19 mouse cellular contexts compared by ENCODE assay signal in the genomic region with DNA sequence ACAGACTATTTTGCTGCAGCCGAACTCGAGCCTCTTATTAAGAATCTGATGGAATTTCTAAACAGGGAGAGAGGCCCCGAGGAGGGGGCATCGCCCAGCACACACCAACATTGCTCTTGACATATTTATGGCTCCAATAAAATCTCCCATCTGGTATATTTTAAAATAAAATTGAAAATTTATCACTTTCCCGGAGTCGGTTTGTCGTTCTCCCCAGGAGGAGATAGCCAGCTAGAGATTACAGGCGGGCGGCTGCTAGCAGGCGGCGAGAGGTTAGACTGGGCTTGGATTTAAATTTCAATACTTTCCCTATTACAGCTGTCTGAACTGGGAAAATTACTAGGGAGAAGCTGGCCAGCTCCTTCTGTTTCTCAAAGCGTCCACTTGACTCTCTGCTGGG.
DNase-seq lines count a peak whose midpoint lies in the region; ATAC-seq and TF ChIP-seq lines count a peak whose summit lies in the region.
"Had no signal": no experiment of that assay in that cellular context is flagged by ENCODE, and none has a peak within 500 bp of the region (broad histone marks: within the 10 kb centered on the region; RNA-seq: fewer than 3 reads in every experiment).

No protein-coding gene starts in this region.

- TF ChIP-seq CTCF in hindbrain, postnatal 0 days (IDR thresholded peaks at IDR 0.05; ENCODE audit: low read depth), result no peak
- no peak for TF ChIP-seq CTCF in lung, embryonic 14.5 days (IDR thresholded peaks at IDR 0.05; ENCODE audit: low read depth)
- no peak for TF ChIP-seq CTCF in lung, adult 2 months (IDR thresholded peaks at IDR 0.05; ENCODE audit: insufficient read depth, low read length)

- H3K4me1 ChIP-seq in hindbrain, postnatal 0 days (ENCODE audit: insufficient read depth, low read length), result no peaks in the 10 kb centered on the region
- H3K4me1 ChIP-seq in hindbrain, embryonic 10.5 days (replicated peaks), result peaks cover 11% of the 10 kb centered on the region
- H3K4me1 ChIP-seq in lung, embryonic 14.5 days (ENCODE audit: insufficient read depth), result no peaks in the 10 kb centered on the region
- H3K4me1 ChIP-seq in lung, adult 2 months (ENCODE audit: control insufficient read depth, insufficient read depth, low read length), result no peaks in the 10 kb centered on the region
- peaks cover 4% of the 10 kb centered on the region for H3K4me1 ChIP-seq in embryonic facial prominence, embryonic 14.5 days (ENCODE audit: control insufficient read depth, insufficient read depth, low read length)
- H3K4me1 ChIP-seq in limb, embryonic 13.5 days, result peaks cover 25% of the 10 kb centered on the region
- peaks cover 5% of the 10 kb centered on the region for H3K4me1 ChIP-seq in forebrain, embryonic 15.5 days

- DNase-seq in hindbrain, postnatal 0 days (ENCODE audit: low spot score), result no peak
- DNase-seq in hindbrain, embryonic 10.5 days (ENCODE audit: low spot score), result no peak
- peak; percentile 65 for DNase-seq in lung, embryonic 14.5 days
- no peak for DNase-seq in lung, adult 2 months
- DNase-seq in embryonic facial prominence, embryonic 14.5 days (ENCODE audit: low spot score), result peak; percentile 24
- DNase-seq: adrenal gland, postnatal 36 days; cerebellum, adult 8-10 months; heart, adult 11 months; lung, postnatal 4 days; thymus, postnatal 14 days had no signal

- H3K4me2 ChIP-seq in hindbrain, postnatal 0 days (ENCODE audit: low read depth, low read length), result no peak overlapping the region
- 0 out of 2 replicates have a peak overlapping the region, but pooled peaks have one; percentile 20 for H3K4me2 ChIP-seq in lung, embryonic 14.5 days
- H3K4me2 ChIP-seq in embryonic facial prominence, embryonic 14.5 days (ENCODE audit: low read depth, low read length), result no peak overlapping the region
- peak overlapping the region; percentile 46 for H3K4me2 ChIP-seq in limb, embryonic 13.5 days (replicated peaks)
- H3K4me2 ChIP-seq in forebrain, embryonic 15.5 days (replicated peaks), result no peak overlapping the region
- H3K4me2 ChIP-seq: embryonic facial prominence, embryonic 12.5 days; heart, embryonic 15.5 days had no signal

- H3K36me3 ChIP-seq in hindbrain, postnatal 0 days (ENCODE audit: insufficient read depth, low read length), result no peaks in the 10 kb centered on the region
- no peaks in the 10 kb centered on the region for H3K36me3 ChIP-seq in hindbrain, embryonic 10.5 days
- no peaks in the 10 kb centered on the region for H3K36me3 ChIP-seq in lung, embryonic 14.5 days (ENCODE audit: insufficient read depth)
- H3K36me3 ChIP-seq in embryonic facial prominence, embryonic 14.5 days (ENCODE audit: control insufficient read depth, insufficient read depth, low read length), result no peaks in the 10 kb centered on the region
- no peaks in the 10 kb centered on the region for H3K36me3 ChIP-seq in limb, embryonic 13.5 days
- H3K36me3 ChIP-seq in forebrain, embryonic 15.5 days, result no peaks in the 10 kb centered on the region
- H3K36me3 ChIP-seq: embryonic facial prominence, embryonic 12.5 days; heart, embryonic 15.5 days; midbrain, embryonic 10.5 days had no signal

- no peak for ATAC-seq in hindbrain, postnatal 0 days
- peak; percentile 62; the same call in 1 of the 2 replicates for ATAC-seq in lung, embryonic 14.5 days (ENCODE audit: insufficient read depth)
- ATAC-seq in embryonic facial prominence, embryonic 14.5 days (ENCODE audit: low read depth), result no peak
- peak; percentile 59 for ATAC-seq in limb, embryonic 13.5 days (ENCODE audit: low FRiP score, low read depth)
- ATAC-seq in forebrain, embryonic 15.5 days (replicated peaks), result no peak
- ATAC-seq in inflammation-experienced regulatory T-cells, adult 6 months, result no peak
- ATAC-seq: activated CD4-positive, CD25-positive, alpha-beta regulatory T cell, adult 4 months; Patski had no signal

- no peaks in the 10 kb centered on the region for H3K9me3 ChIP-seq in hindbrain, postnatal 0 days (ENCODE audit: low read length)
- no peaks in the 10 kb centered on the region for H3K9me3 ChIP-seq in hindbrain, embryonic 10.5 days
- no peaks in the 10 kb centered on the region for H3K9me3 ChIP-seq in lung, embryonic 14.5 days (ENCODE audit: low read depth, low read length)
- H3K9me3 ChIP-seq in embryonic facial prominence, embryonic 14.5 days (ENCODE audit: control insufficient read depth, low read length), result no peaks in the 10 kb centered on the region
- H3K9me3 ChIP-seq in limb, embryonic 13.5 days, result no peaks in the 10 kb centered on the region
- H3K9me3 ChIP-seq in forebrain, embryonic 15.5 days, result no peaks in the 10 kb centered on the region
- H3K9me3 ChIP-seq: embryonic facial prominence, embryonic 12.5 days; heart, embryonic 15.5 days; midbrain, embryonic 10.5 days had no signal

- no peak overlapping the region for H3K4me3 ChIP-seq in hindbrain, postnatal 0 days (ENCODE audit: low read length)
- H3K4me3 ChIP-seq in hindbrain, embryonic 10.5 days, result no peak overlapping the region
- no peak overlapping the region for H3K4me3 ChIP-seq in lung, embryonic 14.5 days (ENCODE audit: low read depth, low read length)
- no peak overlapping the region for H3K4me3 ChIP-seq in lung, adult 2 months (replicated peaks; ENCODE audit: extremely low read depth, low read depth, low read length)
- H3K4me3 ChIP-seq in embryonic facial prominence, embryonic 14.5 days (ENCODE audit: low read depth, low read length), result no peak overlapping the region
- H3K4me3 ChIP-seq in limb, embryonic 13.5 days, result no peak overlapping the region
- H3K4me3 ChIP-seq in forebrain, embryonic 15.5 days, result no peak overlapping the region
- H3K4me3 ChIP-seq: embryonic facial prominence, embryonic 12.5 days; heart, embryonic 15.5 days; midbrain, embryonic 10.5 days had no signal

- no peak overlapping the region for H3K9ac ChIP-seq in hindbrain, postnatal 0 days (replicated peaks; ENCODE audit: low read length)
- H3K9ac ChIP-seq in lung, embryonic 14.5 days, result no peak overlapping the region
- H3K9ac ChIP-seq in embryonic facial prominence, embryonic 14.5 days (ENCODE audit: low read depth, low read length), result no peak overlapping the region
- no peak overlapping the region for H3K9ac ChIP-seq in limb, embryonic 13.5 days
- no peak overlapping the region for H3K9ac ChIP-seq in forebrain, embryonic 15.5 days (replicated peaks)
- H3K9ac ChIP-seq: embryonic facial prominence, embryonic 12.5 days; heart, embryonic 15.5 days; liver, embryonic 14.5 days had no signal

- TF ChIP-seq POLR2A in lung, adult 2 months (IDR thresholded peaks at IDR 0.05; ENCODE audit: borderline replicate concordance, extremely low read depth, low read depth, low read length), result no peak

- H3K27me3 ChIP-seq in hindbrain, postnatal 0 days (ENCODE audit: insufficient read depth, low read length), result no peaks in the 10 kb centered on the region
- peaks cover 7% of the 10 kb centered on the region; the same call in 1 of the 2 replicates for H3K27me3 ChIP-seq in hindbrain, embryonic 10.5 days (ENCODE audit: insufficient read depth, poor library complexity, severe bottlenecking)
- H3K27me3 ChIP-seq in lung, embryonic 14.5 days (ENCODE audit: insufficient read depth, low read length), result no peaks in the 10 kb centered on the region
- no peaks in the 10 kb centered on the region for H3K27me3 ChIP-seq in embryonic facial prominence, embryonic 14.5 days (replicated peaks; ENCODE audit: control insufficient read depth, insufficient read depth, low read length)
- H3K27me3 ChIP-seq in limb, embryonic 13.5 days, result peaks cover 47% of the 10 kb centered on the region
- no peaks in the 10 kb centered on the region for H3K27me3 ChIP-seq in forebrain, embryonic 15.5 days
- H3K27me3 ChIP-seq: heart, embryonic 15.5 days; Patski had no signal

- WGBS in hindbrain, postnatal 0 days, result 62% methylated on average over 12 of the region's 12 CpGs
- 75% methylated on average over 12 of the region's 12 CpGs for WGBS in hindbrain, embryonic 10.5 days
- WGBS in lung, embryonic 14.5 days, result 34% methylated on average over 12 of the region's 12 CpGs
- 76% methylated on average over 12 of the region's 12 CpGs for WGBS in lung, adult 2 months
- 44% methylated on average over 12 of the region's 12 CpGs for WGBS in embryonic facial prominence, embryonic 14.5 days
- WGBS in limb, embryonic 13.5 days, result 6% methylated on average over 12 of the region's 12 CpGs
- WGBS in forebrain, embryonic 15.5 days, result 76% methylated on average over 12 of the region's 12 CpGs

- 0 out of 2 replicates have a peak overlapping the region, but pooled peaks have one; percentile 20 for H3K27ac ChIP-seq in hindbrain, postnatal 0 days
- H3K27ac ChIP-seq in hindbrain, embryonic 10.5 days, result no peak overlapping the region
- no peak overlapping the region for H3K27ac ChIP-seq in lung, embryonic 14.5 days (ENCODE audit: low read depth)
- H3K27ac ChIP-seq in embryonic facial prominence, embryonic 14.5 days (replicated peaks; ENCODE audit: low read depth, low read length), result no peak overlapping the region
- no peak overlapping the region for H3K27ac ChIP-seq in limb, embryonic 13.5 days
- no peak overlapping the region for H3K27ac ChIP-seq in forebrain, embryonic 15.5 days (replicated peaks)
- H3K27ac ChIP-seq: embryonic facial prominence, embryonic 12.5 days; heart, embryonic 15.5 days; liver, embryonic 14.5 days; midbrain, embryonic 10.5 days had no signal

Comparison
In these comparisons a context has a peak if more than half of its experiments do, and no peak if none do; other contexts are left out.
1. DNase-seq: peak in lung, embryonic 14.5 days (single experiment) and embryonic facial prominence, embryonic 14.5 days (single experiment); none in hindbrain, postnatal 0 days (single experiment), hindbrain, embryonic 10.5 days (single experiment) and lung, adult 2 months (single experiment).
2. ATAC-seq: peak in lung, embryonic 14.5 days (single experiment) and limb, embryonic 13.5 days (single experiment); none in hindbrain, postnatal 0 days (single experiment), embryonic facial prominence, embryonic 14.5 days (single experiment), forebrain, embryonic 15.5 days (single experiment) and inflammation-experienced regulatory T-cells, adult 6 months (single experiment).
3. H3K4me2 ChIP-seq: peak in lung, embryonic 14.5 days (single experiment) and limb, embryonic 13.5 days (single experiment); none in hindbrain, postnatal 0 days (single experiment), embryonic facial prominence, embryonic 14.5 days (single experiment) and forebrain, embryonic 15.5 days (single experiment).